In genomic region chr10:93301831-93302230, GRCm38 (mm10) we compare ENCODE assay signal across 20 mouse cellular contexts. TPM values are rescaled to one million over a fixed set of nuclear protein-coding genes. Genes with fewer than 3 reads are reported as not detected.
DNase-seq lines count a peak whose midpoint lies in the region; ATAC-seq and TF ChIP-seq lines count a peak whose summit lies in the region.
"Had no signal": no experiment of that assay in that cellular context is flagged by ENCODE, and none has a peak within 500 bp of the region (broad histone marks: within the 10 kb centered on the region; RNA-seq: fewer than 3 reads in every experiment).

No protein-coding gene starts in this region.

- no peak for DNase-seq in embryonic facial prominence, embryonic 10.5 days (ENCODE audit: low spot score)
- DNase-seq in heart, postnatal 14 days: no peak
- no peak for DNase-seq in layer of hippocampus, adult 2 months (ENCODE audit: low spot score in 2 of 2)
- DNase-seq in layer of hippocampus, adult 11-12 months (ENCODE audit: low spot score): no peak
- no peak for DNase-seq in kidney, postnatal 0 days (ENCODE audit: low spot score)
- DNase-seq in B cell, adult 2 months: no peak
- DNase-seq: adrenal gland, postnatal 10 days; cerebellum, postnatal 14 days; right cerebral cortex, postnatal 25 days; thymus, adult 2 months had no signal

- H3K4me3 ChIP-seq in embryonic facial prominence, embryonic 12.5 days: no peak overlapping the region
- H3K4me3 ChIP-seq in embryonic facial prominence, embryonic 10.5 days: no peak overlapping the region
- no peak overlapping the region for H3K4me3 ChIP-seq in heart, embryonic 14.5 days (ENCODE audit: control insufficient read depth in 1 of 2, insufficient read depth in 1 of 2, low read depth in 1 of 2, low read length in 2 of 2)
- no peak overlapping the region for H3K4me3 ChIP-seq in layer of hippocampus, adult 2 months
- H3K4me3 ChIP-seq in kidney, postnatal 0 days (replicated peaks; ENCODE audit: low read depth, low read length): no peak overlapping the region
- H3K4me3 ChIP-seq: hindbrain, embryonic 13.5 days; limb, embryonic 12.5 days; midbrain, embryonic 10.5 days had no signal

- peaks cover 48% of the 10 kb centered on the region for H3K4me1 ChIP-seq in embryonic facial prominence, embryonic 12.5 days
- peaks cover 53% of the 10 kb centered on the region for H3K4me1 ChIP-seq in embryonic facial prominence, embryonic 10.5 days
- peaks cover 9 to 20% of the 10 kb centered on the region in 2 experiments for H3K4me1 ChIP-seq in heart, embryonic 14.5 days (ENCODE audit: control insufficient read depth in 2 of 2, insufficient read depth in 2 of 2, low read length in 2 of 2)
- 0 out of 2 replicates have a peak, but pooled peaks cover 5% of the 10 kb centered on the region for H3K4me1 ChIP-seq in kidney, postnatal 0 days (replicated peaks; ENCODE audit: insufficient read depth, low read length)
- H3K4me1 ChIP-seq: hindbrain, embryonic 13.5 days had no signal

- no peak overlapping the region for H3K4me2 ChIP-seq in embryonic facial prominence, embryonic 12.5 days (replicated peaks)
- H3K4me2 ChIP-seq in heart, embryonic 14.5 days (ENCODE audit: low read length): no peak overlapping the region
- no peak overlapping the region for H3K4me2 ChIP-seq in kidney, postnatal 0 days (ENCODE audit: low read length)
- H3K4me2 ChIP-seq: hindbrain, embryonic 13.5 days; limb, embryonic 12.5 days had no signal

- WGBS in embryonic facial prominence, embryonic 12.5 days: 75% methylated on average over 8 of the region's 8 CpGs
- 77% methylated on average over 8 of the region's 8 CpGs for WGBS in embryonic facial prominence, embryonic 10.5 days
- 62% methylated on average over 8 of the region's 8 CpGs for WGBS in heart, embryonic 14.5 days
- WGBS in kidney, postnatal 0 days: 64% methylated on average over 8 of the region's 8 CpGs

- ATAC-seq in embryonic facial prominence, embryonic 12.5 days (ENCODE audit: insufficient number of reproducible peaks, insufficient read depth, low FRiP score, low TSS enrichment): no peak
- ATAC-seq in heart, embryonic 14.5 days (ENCODE audit: insufficient number of reproducible peaks, insufficient read depth, low FRiP score, low read depth): no peak
- ATAC-seq in kidney, postnatal 0 days (replicated peaks; ENCODE audit: low FRiP score, low read depth): no peak
- ATAC-seq: CD4-positive, CD25-positive, alpha-beta regulatory T cell, adult 4 months; inflammation-experienced regulatory T-cells, adult 6 months; Patski had no signal

- H3K36me3 ChIP-seq in embryonic facial prominence, embryonic 12.5 days: 0 out of 2 replicates have a peak, but pooled peaks cover 2% of the 10 kb centered on the region
- H3K36me3 ChIP-seq in embryonic facial prominence, embryonic 10.5 days (replicated peaks): peaks cover 26% of the 10 kb centered on the region
- H3K36me3 ChIP-seq in heart, embryonic 14.5 days (ENCODE audit: control insufficient read depth, insufficient read depth, low read length): no peaks in the 10 kb centered on the region
- no peaks in the 10 kb centered on the region for H3K36me3 ChIP-seq in kidney, postnatal 0 days (ENCODE audit: insufficient read depth, low read length)
- H3K36me3 ChIP-seq: hindbrain, embryonic 13.5 days; midbrain, embryonic 10.5 days had no signal

- intact Hi-C loops in heart, postnatal 14 days (cut with DNase I): no loop called here

- no peak overlapping the region for H3K9ac ChIP-seq in embryonic facial prominence, embryonic 12.5 days
- H3K9ac ChIP-seq in heart, embryonic 14.5 days (ENCODE audit: low read length): no peak overlapping the region
- H3K9ac ChIP-seq in kidney, postnatal 0 days (ENCODE audit: low read depth, low read length): no peak overlapping the region
- H3K9ac ChIP-seq: hindbrain, embryonic 13.5 days; limb, embryonic 12.5 days; liver, embryonic 14.5 days had no signal

- no peak for TF ChIP-seq CTCF in layer of hippocampus, adult 2 months (conservative IDR thresholded peaks at IDR 0.05)
- TF ChIP-seq CTCF in kidney, postnatal 0 days (IDR thresholded peaks at IDR 0.05; ENCODE audit: low read depth): no peak

- no peaks in the 10 kb centered on the region for H3K9me3 ChIP-seq in embryonic facial prominence, embryonic 12.5 days
- H3K9me3 ChIP-seq in embryonic facial prominence, embryonic 10.5 days: no peaks in the 10 kb centered on the region
- no peaks in the 10 kb centered on the region for H3K9me3 ChIP-seq in heart, embryonic 14.5 days (ENCODE audit: control insufficient read depth, low read length)
- no peaks in the 10 kb centered on the region for H3K9me3 ChIP-seq in kidney, postnatal 0 days (replicated peaks; ENCODE audit: low read length)
- H3K9me3 ChIP-seq: hindbrain, embryonic 13.5 days; limb, embryonic 12.5 days; midbrain, embryonic 10.5 days had no signal

- H3K27me3 ChIP-seq in embryonic facial prominence, embryonic 12.5 days: no peaks in the 10 kb centered on the region
- H3K27me3 ChIP-seq in embryonic facial prominence, embryonic 10.5 days (replicated peaks; ENCODE audit: low read depth, poor library complexity, severe bottlenecking): no peaks in the 10 kb centered on the region
- H3K27me3 ChIP-seq in heart, embryonic 14.5 days (ENCODE audit: control insufficient read depth, insufficient read depth, low read length): no peaks in the 10 kb centered on the region
- no peaks in the 10 kb centered on the region for H3K27me3 ChIP-seq in kidney, postnatal 0 days (ENCODE audit: insufficient read depth, low read length)
- H3K27me3 ChIP-seq: hindbrain, embryonic 13.5 days; limb, embryonic 12.5 days; Patski had no signal

- 0 out of 2 replicates have a peak overlapping the region, but pooled peaks have one; percentile 36 for H3K27ac ChIP-seq in embryonic facial prominence, embryonic 12.5 days
- H3K27ac ChIP-seq in embryonic facial prominence, embryonic 10.5 days (replicated peaks): no peak overlapping the region
- H3K27ac ChIP-seq in heart, embryonic 14.5 days (replicated peaks in 1 of 2; ENCODE audit: control insufficient read depth in 1 of 2, insufficient read depth in 1 of 2, low read depth in 2 of 2, low read length in 2 of 2): peak overlapping the region; percentile 25 to 45; a peak in 3 of 4 replicates
- H3K27ac ChIP-seq in layer of hippocampus, adult 2 months: peak overlapping the region; percentile 11; the same call in 1 of the 2 replicates
- peak overlapping the region; percentile 65 for H3K27ac ChIP-seq in kidney, postnatal 0 days
- H3K27ac ChIP-seq: hindbrain, embryonic 13.5 days; limb, embryonic 12.5 days; liver, embryonic 14.5 days; macrophage; midbrain, embryonic 10.5 days had no signal

RNA-seq across cellular contexts. Expression of gene Elk3, which starts 9.1 kb away (rescaled TPM):
- polyA plus RNA-seq in embryonic facial prominence, embryonic 12.5 days (2016; fragmentation: Nextera tagmentation; extraction: Ambion mirVana): 37.6 and 38.4 TPM in 2 replicates
- polyA plus RNA-seq in embryonic facial prominence, embryonic 10.5 days (2016; fragmentation: Nextera tagmentation; extraction: Ambion mirVana): 25.3 and 30.6 TPM in 2 replicates
- polyA plus RNA-seq in heart, embryonic 14.5 days (2014; fragmentation: Nextera tagmentation; extraction: Ambion mirVana): 42.8 and 46.5 TPM in 2 replicates
- total RNA-seq in heart, postnatal 14 days (2021): 10 to 100 TPM; 64.1 to 67.2 TPM
- total RNA-seq in layer of hippocampus, adult 2 months (2021): 1 to 10 TPM; 8.9 to 9.7 TPM
- polyA plus RNA-seq in kidney, postnatal 0 days (2015; fragmentation: Nextera tagmentation; extraction: Ambion mirVana): 50.2 and 53.9 TPM in 2 replicates
